Mouse (Mus musculus) subcutaneous adipose tissue, adult 2 months (tissue): ENCODE measurements around the gene Pclaf. TPM values are rescaled to one million over a fixed set of nuclear protein-coding genes. Genes with fewer than 3 reads are reported as not detected.

Experiments
- polyA plus RNA-seq: library from polyadenylated mRNA; depleted of rRNA; stranded (reverse); fragments of >200 nt; gene quantifications from 2 replicates; pipeline ENCODE4 v1.2.3, GENCODE M21; 2012; ENCODE audit warnings: low replicate concordance; rRNA removed

Gene Pclaf
- 0.34 and 9.4 TPM in 2 replicates for polyA plus RNA-seq

DNA sequence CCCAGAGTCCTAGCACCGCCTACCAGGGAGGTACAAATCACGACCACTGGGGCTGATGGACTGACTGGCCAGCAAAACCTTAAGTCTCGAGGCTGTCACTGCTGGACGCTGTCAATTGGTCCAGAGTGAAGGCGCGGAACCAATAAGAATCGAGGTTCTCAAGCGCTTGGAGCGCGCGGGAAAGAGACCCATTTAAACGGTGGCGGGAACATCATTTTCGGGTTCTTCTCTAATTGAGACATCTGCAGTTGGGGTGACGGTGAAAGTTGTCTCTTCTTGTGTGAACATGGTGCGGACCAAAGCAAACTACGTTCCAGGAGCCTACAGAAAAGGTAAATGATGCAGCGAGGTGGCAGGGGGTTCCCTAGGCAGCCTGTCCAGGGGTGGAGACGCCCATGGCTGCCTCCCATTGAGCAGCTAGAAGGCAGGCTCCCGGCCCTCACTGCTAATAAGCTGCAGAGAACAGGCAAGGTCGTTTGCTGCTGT lies at the start of gene Pclaf:
Pclaf (plus strand) TSS at position 95 of the 486 bp plus-strand sequence.

GRCm38 (mm10) chr9:65908394-65909300 lies 18.6 kb downstream of the Pclaf start, which contains the start of the genes Trip4 and Csnk1g1:
Trip4 (minus strand) TSS chr9:65908794.
Csnk1g1 (plus strand) TSS chr9:65908924.

Other genes with a start within 250 kb of the Pclaf start
- 133 and 140 TPM in 2 replicates for gene Oaz2, start 222.2 kb upstream of the Pclaf start, polyA plus RNA-seq
- gene Zfp609, start 62.7 kb upstream of the Pclaf start, polyA plus RNA-seq: 7.5 and 12.5 TPM in 2 replicates
- 12.3 and 14.5 TPM in 2 replicates for gene Trip4, start 18.6 kb downstream of the Pclaf start, polyA plus RNA-seq
- 4.9 and 9.0 TPM in 2 replicates for gene Csnk1g1, start 18.7 kb downstream of the Pclaf start, polyA plus RNA-seq
- 202 and 333 TPM in 2 replicates for gene Ppib, start 170.0 kb downstream of the Pclaf start, polyA plus RNA-seq
- gene Snx22, start 179.5 kb downstream of the Pclaf start, polyA plus RNA-seq: 1.6 and 3.5 TPM in 2 replicates
- gene Snx1, start 236.3 kb downstream of the Pclaf start, polyA plus RNA-seq: 52.9 and 78.0 TPM in 2 replicates
- 16.5 and 17.4 TPM in 2 replicates for gene Ciao2a, start 236.4 kb downstream of the Pclaf start, polyA plus RNA-seq